Mouse (Mus musculus) frontal cortex, adult (tissue): Measurements from ENCODE around the gene Olfr1000.
"Not testable (repeated sequence)": the region's sequence is repeated elsewhere in the genome, so short reads cannot be mapped to it uniquely, and the experiment has no call there.

ENCODE experiments used
- ATAC-seq: cut with Nextera tagmentation; 2 replicates; pipeline ENCODE4 v1.9.2; 2017; ENCODE audit warnings: mild to moderate bottlenecking, moderate library complexity, mixed read lengths; ENCODE audit not compliant: low TSS enrichment

The Olfr1000 gene

GRCm38 (mm10) chr2:85611803-85612202 is at the start of gene Olfr1000:
Olfr1000 (minus strand) TSS chr2:85611903.
- ATAC-seq: no peak

GRCm38 (mm10) chr2:85650604-85651003 is 38.9 kb upstream of the Olfr1000 start, which contains the start of gene Olfr1002:
Olfr1002 (minus strand) TSS chr2:85650704.
- no peak for ATAC-seq

GRCm38 (mm10) chr2:85588648-85589047 is 23.1 kb downstream of the Olfr1000 start, which contains the start of gene Olfr998:
Olfr998 (plus strand) TSS chr2:85588948.
- ATAC-seq: not testable (repeated sequence)

GRCm38 (mm10) chr2:85578915-85579314 is 32.8 kb downstream of the Olfr1000 start, which contains the start of gene Olfr996:
Olfr996 (plus strand) TSS chr2:85579215.
- ATAC-seq: no peak

- peak; percentile 89 for ATAC-seq
Observed at GRCm38 (mm10) chr2:85561187-85561586, 50.5 kb downstream of the Olfr1000 start.

GRCm38 (mm10) chr2:85560226-85560625 is 51.5 kb downstream of the Olfr1000 start:
- no peak for ATAC-seq
